Mouse (Mus musculus) splenic B cell, adult 2 months (primary cell): ENCODE results near the gene Rangrf.
"Not testable (repeated sequence)": the region's sequence is repeated elsewhere in the genome, so short reads cannot be mapped to it uniquely, and the experiment has no call there.

ENCODE experiments used
- DNase-seq: peaks from one replicate; pipeline ENCODE4 v3.0.0-alpha.2; 2011; ENCODE audit warnings: low read depth, low spot score
- H3K27me3 ChIP-seq: 2 replicates; pipeline ENCODE4 v1.6.1; 2012; ENCODE audit warnings: mild to moderate bottlenecking, low read length, moderate library complexity, mixed read lengths; ENCODE audit not compliant: control insufficient read depth, poor library complexity, insufficient read depth, severe bottlenecking
- H3K36me3 ChIP-seq: 2 replicates; pipeline ENCODE4 v1.6.1; 2012; ENCODE audit warnings: mild to moderate bottlenecking, low read length, moderate library complexity, mixed read lengths; ENCODE audit not compliant: control insufficient read depth, poor library complexity, insufficient read depth, severe bottlenecking

Rangrf gene

DNA sequence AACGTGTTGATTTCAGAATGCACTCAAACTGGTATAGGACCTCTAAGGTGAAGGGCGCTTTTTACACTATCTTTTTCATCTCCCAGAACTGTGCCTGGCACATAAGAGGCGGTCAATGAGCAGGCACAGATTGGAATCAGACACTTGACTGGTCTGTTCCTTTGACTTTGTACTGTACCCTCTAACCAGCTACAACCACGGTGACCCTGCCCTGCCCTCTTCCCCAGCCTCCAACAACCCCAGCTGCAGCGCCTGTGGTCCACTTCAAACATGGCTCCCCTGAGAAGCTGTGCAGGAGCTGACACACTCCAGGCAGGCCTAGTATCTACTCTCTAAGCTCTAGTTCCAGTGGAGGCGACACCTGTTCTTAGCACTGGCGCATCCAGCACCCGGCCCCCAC, 32.3 kb downstream of the Rangrf start:
- H3K27me3 ChIP-seq = no peaks in the 10 kb centered on the region
- H3K36me3 ChIP-seq = no peaks in the 10 kb centered on the region
- DNase-seq = no peak

DNA sequence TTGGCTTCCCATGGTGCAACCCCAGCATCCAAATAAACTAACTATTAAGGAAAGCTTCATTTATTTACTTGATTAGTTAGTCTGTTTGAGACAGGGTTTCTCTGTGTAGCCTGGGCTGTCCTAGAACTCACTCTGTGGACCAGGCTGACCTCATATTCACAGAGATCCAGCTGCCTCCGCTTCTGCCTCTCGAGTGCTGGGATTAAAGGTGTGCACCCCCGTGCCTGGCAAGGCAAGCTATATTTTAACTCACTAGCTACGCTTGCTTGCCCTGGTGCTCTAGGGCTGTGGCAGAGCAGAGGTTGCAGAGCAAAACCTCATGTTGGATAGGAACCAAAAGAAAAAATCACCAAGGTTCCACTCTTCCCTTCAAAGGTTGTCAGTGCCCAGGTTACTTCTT, 34.5 kb downstream of the Rangrf start:
- DNase-seq = no peak
- Histone ChIP-seq H3K36me3 (no peaks in the 10 kb centered on the region), H3K27me3 (no peaks in the 10 kb centered on the region)

- Histone ChIP-seq H3K36me3 (no peaks in the 10 kb centered on the region), H3K27me3 (no peaks in the 10 kb centered on the region)
- DNase-seq = peak; percentile 85
Observed at GRCm38 (mm10) chr11:68939451-68940304, 35.3 kb downstream of the Rangrf start.

GRCm38 (mm10) chr11:68936951-68937350, 38.0 kb downstream of the Rangrf start:
- H3K36me3 ChIP-seq, DNase-seq, H3K27me3 ChIP-seq: not testable (repeated sequence)

GRCm38 (mm10) chr11:68933885-68934507, 41.0 kb downstream of the Rangrf start:
- Histone ChIP-seq H3K27me3 (no peaks in the 10 kb centered on the region), H3K36me3 (no peaks in the 10 kb centered on the region)
- DNase-seq = no peak

DNA sequence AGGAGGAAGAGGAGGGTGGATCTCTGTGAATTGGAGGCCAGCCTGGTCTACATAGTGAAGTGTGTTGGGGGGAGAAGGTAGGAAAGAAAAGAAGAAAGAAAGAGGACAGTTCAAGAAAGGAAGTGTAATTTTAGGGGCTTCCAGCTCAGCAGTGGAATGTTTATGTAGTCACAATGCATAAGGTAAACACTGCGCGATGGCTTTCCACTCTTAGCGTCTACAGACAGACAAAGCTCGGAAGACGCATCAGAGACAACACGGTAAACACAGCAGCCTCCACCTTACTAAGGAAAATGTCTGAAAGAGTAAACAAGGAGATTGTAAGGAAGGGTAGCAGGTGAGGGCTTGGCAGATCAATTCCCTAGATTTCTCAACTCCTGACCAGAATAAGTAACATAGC, 45.0 kb downstream of the Rangrf start:
- no peaks in the 10 kb centered on the region for H3K36me3 ChIP-seq
- no peaks in the 10 kb centered on the region for H3K27me3 ChIP-seq
- no peak for DNase-seq

DNA sequence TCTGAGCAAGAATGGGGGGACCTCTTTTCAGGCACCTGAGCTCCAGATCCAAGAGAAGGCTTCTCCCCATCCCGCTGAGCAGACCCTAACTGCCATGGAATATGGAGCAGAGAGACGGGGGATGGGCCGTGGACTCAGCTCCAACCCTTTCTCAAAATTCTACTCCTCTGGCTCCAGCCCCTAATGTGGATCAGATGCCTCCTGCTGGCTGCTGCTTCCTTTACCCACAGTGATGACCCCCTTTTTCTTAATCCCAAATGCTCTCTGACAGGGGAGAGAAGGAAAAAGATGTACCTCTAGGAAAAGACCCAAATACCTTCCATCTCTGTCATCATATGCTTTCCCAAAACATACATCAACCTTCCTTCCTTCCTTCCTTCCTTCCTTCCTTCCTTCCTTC, 48.0 kb downstream of the Rangrf start, which contains the start of gene Odf4:
Gene Odf4, minus strand, starts transcription at position 101 of the 400 bp plus-strand sequence.
- no peak for DNase-seq
- no peaks in the 10 kb centered on the region for H3K27me3 ChIP-seq
- no peaks in the 10 kb centered on the region for H3K36me3 ChIP-seq

- no peak for DNase-seq
- no peaks in the 10 kb centered on the region for H3K36me3 ChIP-seq
- H3K27me3 ChIP-seq = no peaks in the 10 kb centered on the region; the same call in 1 of the 2 replicates
Observed at GRCm38 (mm10) chr11:68924749-68925148, 50.2 kb downstream of the Rangrf start.

DNA sequence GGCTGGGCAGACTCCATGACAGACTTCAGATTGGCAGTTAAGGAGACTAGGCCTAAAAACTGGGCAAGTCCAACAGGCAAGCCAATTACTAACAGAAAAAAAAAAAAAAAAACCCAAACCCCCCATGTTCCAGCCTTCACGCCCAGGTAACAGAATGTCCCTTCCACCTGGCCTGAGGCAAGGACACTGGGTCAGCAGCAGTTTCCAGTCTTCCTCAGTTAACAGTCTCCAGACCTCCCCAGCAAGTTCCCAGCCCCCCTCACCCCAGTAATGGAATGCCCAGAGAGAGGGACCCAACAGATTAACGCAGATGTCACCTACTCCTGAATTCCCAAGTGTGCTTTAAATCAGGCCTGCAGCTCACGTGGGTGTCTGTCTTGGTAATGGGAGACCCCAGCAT, 51.8 kb downstream of the Rangrf start:
- Histone ChIP-seq H3K27me3 (no peaks in the 10 kb centered on the region; the same call in 1 of the 2 replicates), H3K36me3 (no peaks in the 10 kb centered on the region)
- DNase-seq = no peak
